Mouse (Mus musculus): ENCODE measurements around the gene Sec24b. TPM values are rescaled to one million over a fixed set of nuclear protein-coding genes. Genes with fewer than 3 reads are reported as not detected.

Gene Sec24b
- 10.9 and 12.7 TPM in 2 replicates for polyA plus RNA-seq (2015; fragmentation: Nextera tagmentation; extraction: Ambion mirVana)

GRCm38 (mm10) chr3:130061281-130061680 lies at the start of gene Sec24b:
Gene Sec24b, minus strand, starts transcription at chr3:130061553.
- peak within 1 kb of the TSS; percentile 97 for H3K9ac ChIP-seq (ENCODE audit: low read length)
- 0 out of 2 replicates have a peak, but pooled peaks cover 3% of the 10 kb centered on the region for H3K4me1 ChIP-seq (replicated peaks; ENCODE audit: control insufficient read depth, insufficient read depth)
- no peaks in the 10 kb centered on the region for H3K36me3 ChIP-seq (ENCODE audit: control insufficient read depth, insufficient read depth, low read length)
- H3K4me3 ChIP-seq (ENCODE audit: low read depth, low read length) = peak within 1 kb of the TSS; percentile 82
- H3K4me2 ChIP-seq (replicated peaks; ENCODE audit: low read depth) = peak within 1 kb of the TSS; percentile 75
- H3K27ac ChIP-seq (replicated peaks) = peak within 1 kb of the TSS; percentile 99
- peak; percentile 41 for DNase-seq (ENCODE audit: low spot score)
- H3K9me3 ChIP-seq (ENCODE audit: control insufficient read depth, low read length) = no peaks in the 10 kb centered on the region
- no peaks in the 10 kb centered on the region for H3K27me3 ChIP-seq (ENCODE audit: control insufficient read depth, insufficient read depth, low read length)
- ATAC-seq (ENCODE audit: low FRiP score, low TSS enrichment) = no peak
- WGBS = 6% methylated on average over 12 of the region's 12 CpGs
- TF ChIP-seq EP300 (optimal IDR thresholded peaks at IDR 0.05) (no peak), CTCF (IDR thresholded peaks at IDR 0.05; ENCODE audit: low read depth) (no peak)

GRCm38 (mm10) chr3:130104471-130104870 lies 43.1 kb upstream of the Sec24b start:
- no peak overlapping the region for H3K4me2 ChIP-seq (replicated peaks; ENCODE audit: low read depth)

DNA sequence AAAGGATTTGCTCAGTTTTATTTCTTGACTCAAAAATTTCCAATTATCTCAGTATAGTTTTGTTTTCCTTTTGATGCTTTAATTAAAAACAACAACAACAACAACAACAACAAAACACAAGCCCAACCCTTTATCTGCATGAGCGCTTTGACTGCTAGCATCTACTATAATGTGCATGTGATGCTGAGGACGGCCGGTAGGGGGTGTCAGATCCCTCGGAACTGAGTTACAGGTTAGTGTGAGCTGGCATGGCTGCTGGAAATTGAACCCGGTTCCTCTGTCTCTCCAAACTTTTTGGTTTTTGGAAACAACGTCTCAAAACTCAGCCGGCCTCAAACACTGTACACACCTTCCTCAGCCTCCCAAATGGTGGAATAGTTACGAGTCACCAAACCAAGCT lies 42.1 kb upstream of the Sec24b start:
- H3K9me3 ChIP-seq (ENCODE audit: control insufficient read depth, low read length) = no peaks in the 10 kb centered on the region
- H3K4me2 ChIP-seq (replicated peaks; ENCODE audit: low read depth) = no peak overlapping the region
- H3K9ac ChIP-seq (ENCODE audit: low read length) = no peak overlapping the region
- ATAC-seq (ENCODE audit: low FRiP score, low TSS enrichment) (no peak), DNase-seq (ENCODE audit: low spot score) (no peak)
- H3K36me3 ChIP-seq (ENCODE audit: control insufficient read depth, insufficient read depth, low read length) = no peaks in the 10 kb centered on the region
- H3K27ac ChIP-seq (replicated peaks) = no peak overlapping the region
- TF ChIP-seq CTCF (IDR thresholded peaks at IDR 0.05; ENCODE audit: low read depth) (peak; percentile 56), EP300 (optimal IDR thresholded peaks at IDR 0.05) (no peak)
- H3K27me3 ChIP-seq (ENCODE audit: control insufficient read depth, insufficient read depth, low read length) = no peaks in the 10 kb centered on the region
- no peak overlapping the region for H3K4me3 ChIP-seq (ENCODE audit: low read depth, low read length)
- H3K4me1 ChIP-seq (replicated peaks; ENCODE audit: control insufficient read depth, insufficient read depth) = no peaks in the 10 kb centered on the region
- 72% methylated on average over 8 of the region's 8 CpGs for WGBS

More at GRCm38 (mm10) chr3:130104471-130104870, 43.1 kb upstream of the Sec24b start:
- WGBS = 63% methylated on average over 9 of the region's 9 CpGs
- ATAC-seq (ENCODE audit: low FRiP score, low TSS enrichment) (no peak), DNase-seq (ENCODE audit: low spot score) (no peak)
- TF ChIP-seq EP300 (optimal IDR thresholded peaks at IDR 0.05) (no peak), CTCF (IDR thresholded peaks at IDR 0.05; ENCODE audit: low read depth) (no peak)
- Histone ChIP-seq H3K36me3 (ENCODE audit: control insufficient read depth, insufficient read depth, low read length) (no peaks in the 10 kb centered on the region), H3K9me3 (ENCODE audit: control insufficient read depth, low read length) (no peaks in the 10 kb centered on the region), H3K4me1 (replicated peaks; ENCODE audit: control insufficient read depth, insufficient read depth) (no peaks in the 10 kb centered on the region), H3K27ac (replicated peaks) (no peak overlapping the region), H3K27me3 (ENCODE audit: control insufficient read depth, insufficient read depth, low read length) (no peaks in the 10 kb centered on the region), H3K4me3 (ENCODE audit: low read depth, low read length) (no peak overlapping the region), H3K9ac (ENCODE audit: low read length) (no peak overlapping the region)

DNA sequence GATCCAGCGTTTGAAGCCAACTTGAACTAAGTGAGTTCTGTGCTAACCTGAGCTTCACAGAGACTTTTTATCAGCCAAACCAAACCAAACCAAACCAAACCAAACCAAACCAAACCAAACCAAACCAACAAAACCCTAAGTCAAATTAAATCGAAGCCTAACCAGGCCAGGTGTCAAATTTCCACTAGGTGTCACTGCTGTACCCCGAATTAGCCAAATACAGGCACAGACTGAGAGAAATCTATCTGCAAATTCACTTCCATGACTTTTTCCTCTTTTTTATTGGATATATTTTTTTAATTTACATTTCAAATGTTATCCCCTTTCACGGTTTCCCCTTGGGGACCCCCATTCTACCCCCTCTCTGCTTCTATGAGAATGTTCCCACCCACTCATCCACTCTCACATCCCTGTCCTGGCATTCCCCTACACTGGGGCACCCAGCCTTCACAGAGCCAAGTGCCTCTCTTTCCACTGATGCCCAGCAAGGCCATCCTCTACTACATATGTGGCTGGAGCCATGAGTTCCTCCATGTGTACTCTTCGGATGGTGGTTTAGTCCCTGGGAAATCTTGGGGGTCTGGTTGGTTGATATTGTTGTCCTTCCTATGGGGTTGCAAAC lies 33.9 kb upstream of the Sec24b start:
- 40% methylated on average over 5 of the region's 5 CpGs for WGBS

DNA sequence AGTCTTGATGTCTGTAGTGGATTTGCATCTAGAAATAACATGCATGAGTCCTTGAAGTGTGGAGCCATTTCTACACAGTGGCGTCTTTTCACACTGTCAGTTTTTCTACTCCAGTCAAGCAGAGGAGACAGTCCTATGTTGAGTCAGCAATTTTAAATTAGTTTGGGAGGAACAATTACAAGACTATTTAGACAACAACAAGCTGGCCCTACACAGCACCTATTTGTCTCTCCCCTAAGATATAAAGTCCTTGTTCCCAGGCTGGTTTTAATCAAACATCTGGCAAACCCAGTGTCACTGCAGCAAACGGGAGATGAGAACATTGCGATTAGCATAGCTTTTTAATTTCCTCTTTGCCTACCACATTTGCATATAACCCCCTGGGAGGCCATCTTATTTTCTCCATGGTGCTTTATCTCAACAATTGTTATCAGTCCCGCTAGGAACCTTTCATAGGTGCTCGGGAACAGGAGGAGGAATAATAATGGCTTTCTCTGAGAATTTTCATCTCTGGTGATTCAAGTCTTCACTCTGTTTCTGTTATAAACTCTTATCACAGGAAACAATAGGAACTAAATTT lies 32.9 kb upstream of the Sec24b start:
- Histone ChIP-seq H3K4me1 (replicated peaks; ENCODE audit: control insufficient read depth, insufficient read depth) (no peaks in the 10 kb centered on the region), H3K36me3 (ENCODE audit: control insufficient read depth, insufficient read depth, low read length) (no peaks in the 10 kb centered on the region), H3K9me3 (ENCODE audit: control insufficient read depth, low read length) (no peaks in the 10 kb centered on the region), H3K27me3 (ENCODE audit: control insufficient read depth, insufficient read depth, low read length) (no peaks in the 10 kb centered on the region), H3K4me3 (ENCODE audit: low read depth, low read length) (no peak overlapping the region), H3K4me2 (replicated peaks; ENCODE audit: low read depth) (no peak overlapping the region), H3K9ac (ENCODE audit: low read length) (no peak overlapping the region), H3K27ac (replicated peaks) (no peak overlapping the region)
- no peak for ATAC-seq (ENCODE audit: low FRiP score, low TSS enrichment)
- 73% methylated on average over 5 of the region's 5 CpGs for WGBS
- no peak for DNase-seq (ENCODE audit: low spot score)
- no peak for TF ChIP-seq EP300 (optimal IDR thresholded peaks at IDR 0.05)
- no peak for TF ChIP-seq CTCF (IDR thresholded peaks at IDR 0.05; ENCODE audit: low read depth)

More for the DNA sequence above, 33.9 kb upstream of the Sec24b start:
- Histone ChIP-seq H3K9me3 (ENCODE audit: control insufficient read depth, low read length) (no peaks in the 10 kb centered on the region), H3K4me3 (ENCODE audit: low read depth, low read length) (no peak overlapping the region), H3K27ac (replicated peaks) (no peak overlapping the region), H3K36me3 (ENCODE audit: control insufficient read depth, insufficient read depth, low read length) (no peaks in the 10 kb centered on the region), H3K4me1 (replicated peaks; ENCODE audit: control insufficient read depth, insufficient read depth) (no peaks in the 10 kb centered on the region), H3K4me2 (replicated peaks; ENCODE audit: low read depth) (no peak overlapping the region), H3K9ac (ENCODE audit: low read length) (no peak overlapping the region), H3K27me3 (ENCODE audit: control insufficient read depth, insufficient read depth, low read length) (no peaks in the 10 kb centered on the region)
- TF ChIP-seq EP300 (optimal IDR thresholded peaks at IDR 0.05) = no peak
- TF ChIP-seq CTCF (IDR thresholded peaks at IDR 0.05; ENCODE audit: low read depth) = peak; percentile 87
- ATAC-seq (ENCODE audit: low FRiP score, low TSS enrichment) (0 out of 2 replicates have a peak, but pooled peaks have one; percentile 29), DNase-seq (ENCODE audit: low spot score) (peak; percentile 32)

GRCm38 (mm10) chr3:130090460-130090859 lies 29.1 kb upstream of the Sec24b start:
- Histone ChIP-seq H3K9ac (ENCODE audit: low read length) (no peak overlapping the region), H3K4me1 (replicated peaks; ENCODE audit: control insufficient read depth, insufficient read depth) (no peaks in the 10 kb centered on the region), H3K4me2 (replicated peaks; ENCODE audit: low read depth) (no peak overlapping the region), H3K9me3 (ENCODE audit: control insufficient read depth, low read length) (no peaks in the 10 kb centered on the region), H3K36me3 (ENCODE audit: control insufficient read depth, insufficient read depth, low read length) (no peaks in the 10 kb centered on the region), H3K4me3 (ENCODE audit: low read depth, low read length) (no peak overlapping the region), H3K27ac (replicated peaks) (no peak overlapping the region), H3K27me3 (ENCODE audit: control insufficient read depth, insufficient read depth, low read length) (no peaks in the 10 kb centered on the region)
- no peak for TF ChIP-seq CTCF (IDR thresholded peaks at IDR 0.05; ENCODE audit: low read depth)
- TF ChIP-seq EP300 (optimal IDR thresholded peaks at IDR 0.05) = no peak
- DNase-seq (ENCODE audit: low spot score) (no peak), ATAC-seq (ENCODE audit: low FRiP score, low TSS enrichment) (no peak)
- WGBS = 67% methylated on average over 9 of the region's 9 CpGs

Measured in stomach, postnatal 0 days (tissue).